Mouse (Mus musculus): ENCODE measurements around the gene Olfr1317.

Olfr1317 gene

GRCm38 (mm10) chr2:112140029-112140428 is at the start of gene Olfr1317:
Gene Olfr1317 (plus strand): TSS chr2:112140329.
- DNase-seq (ENCODE audit: low spot score), result no peak

GRCm38 (mm10) chr2:112096681-112097080 is 43.4 kb upstream of the Olfr1317 start, which contains the start of gene Olfr1314:
Gene Olfr1314 (minus strand): TSS chr2:112096781.
- DNase-seq (ENCODE audit: low spot score), result no peak

DNA sequence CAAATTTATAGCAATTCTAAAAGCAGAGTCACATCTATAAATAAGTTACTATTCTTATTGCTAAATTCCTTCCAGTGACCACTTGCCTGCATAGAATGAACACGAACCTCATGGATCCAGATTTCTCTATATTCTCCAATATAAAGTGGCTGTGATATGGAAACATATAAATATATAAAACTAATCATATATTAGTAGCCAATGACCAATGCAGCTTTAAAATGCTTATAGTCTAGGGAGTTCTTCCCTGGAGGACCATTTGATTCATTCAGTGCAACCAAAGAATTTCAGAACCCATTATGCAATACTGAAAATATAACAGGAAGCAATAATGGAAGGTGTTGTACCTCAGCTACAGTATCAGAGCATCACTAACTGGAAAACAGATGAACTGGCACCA is 24.8 kb upstream of the Olfr1317 start, which contains the start of gene Olfr1315-ps1:
Gene Olfr1315-ps1 (minus strand): TSS at position 101 of the 400 bp plus-strand sequence.
- DNase-seq (ENCODE audit: low spot score), result no peak

DNA sequence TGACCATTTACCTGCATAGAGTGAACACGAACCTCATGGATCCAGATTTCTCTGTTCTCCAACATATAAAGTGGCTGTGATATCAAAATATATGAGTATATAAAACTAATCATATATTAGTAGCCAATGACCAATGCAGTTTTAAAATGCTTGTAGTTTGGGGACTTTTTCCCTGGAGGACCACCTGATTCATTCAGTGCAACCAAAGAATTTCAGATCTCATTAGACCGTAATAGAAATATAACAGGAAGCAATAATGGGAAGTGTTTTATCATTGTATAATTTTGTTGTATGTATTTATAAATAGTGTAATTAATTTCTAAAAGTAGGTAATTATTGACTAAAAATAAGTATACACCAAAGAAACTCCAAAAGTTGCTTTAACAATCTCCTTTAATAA is 5.3 kb upstream of the Olfr1317 start, which contains the start of gene Olfr1316:
Gene Olfr1316 (minus strand): TSS at position 101 of the 400 bp plus-strand sequence.
- no peak for DNase-seq (ENCODE audit: low spot score)

- no peak for DNase-seq (ENCODE audit: low spot score)
Observed at GRCm38 (mm10) chr2:112153898-112154297, 13.8 kb downstream of the Olfr1317 start, which contains the start of gene Olfr1318. Gene Olfr1318 (plus strand): TSS chr2:112154198.
